Mouse (Mus musculus) right cerebral cortex, postnatal 4 days (tissue): ENCODE results near the gene Timm10b.

ENCODE experiments used
- DNase-seq: peaks from one replicate; pipeline ENCODE4 v3.0.0-alpha.2; 2022

Gene Timm10b

DNA sequence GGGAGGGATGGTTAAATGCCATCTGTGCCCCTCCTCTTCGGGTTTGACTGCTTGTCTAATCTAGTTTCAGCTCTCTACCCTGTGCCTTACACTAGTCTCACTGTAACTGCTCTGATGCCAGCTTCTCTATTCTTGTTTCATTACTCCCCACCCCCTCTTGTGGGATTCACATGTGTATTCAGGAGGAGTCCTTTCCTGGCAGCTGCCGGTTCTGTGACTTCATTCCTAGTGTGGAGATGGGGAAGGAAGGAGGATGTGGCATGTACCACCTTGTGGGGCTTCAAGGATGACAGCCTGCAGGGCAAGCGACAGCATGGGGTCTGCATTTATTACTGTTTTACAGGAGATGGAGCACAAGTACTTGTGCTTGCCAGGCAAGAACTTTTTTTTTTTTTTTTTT, 2.1 kb downstream of the Timm10b start:
- DNase-seq, result no peak

DNA sequence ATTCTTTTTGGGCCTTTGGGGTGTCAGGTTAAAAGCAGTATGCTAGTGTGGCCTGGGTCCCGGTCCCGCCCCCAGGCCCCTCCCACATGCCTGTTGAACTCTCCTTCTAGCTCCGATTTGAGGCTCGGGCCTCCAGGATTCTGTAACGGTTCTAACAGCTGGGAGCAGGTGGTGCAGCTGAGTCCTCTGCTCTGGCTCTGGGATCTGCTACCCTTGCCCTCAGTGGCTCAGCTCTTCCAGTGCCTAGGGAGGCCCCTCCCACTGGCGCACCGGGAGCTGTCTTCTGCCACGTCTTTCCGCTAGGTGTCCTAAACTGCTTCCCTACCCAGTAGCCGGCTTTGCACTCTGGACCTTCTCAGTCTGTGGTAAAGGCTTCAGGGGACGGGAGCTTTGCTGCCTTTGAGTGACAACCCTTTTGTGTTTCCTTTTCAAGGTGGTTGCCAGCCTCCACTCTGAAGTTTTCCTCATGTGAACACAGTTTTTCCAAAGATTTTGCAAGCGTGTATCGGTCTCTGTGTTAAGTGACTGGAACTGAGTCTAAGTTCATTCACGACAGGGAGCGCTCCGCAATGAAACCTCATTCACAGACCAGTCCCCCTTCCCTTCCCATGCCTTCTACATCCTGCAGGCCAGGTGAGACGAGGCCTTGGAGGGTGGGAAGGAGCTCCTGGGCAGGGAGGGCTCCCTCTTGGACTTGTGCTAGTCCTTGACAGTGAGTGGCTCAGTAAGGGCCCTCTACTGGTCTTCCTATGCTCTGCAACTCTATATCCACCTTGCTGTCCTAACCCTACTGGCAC, 11.0 kb downstream of the Timm10b start, which contains the start of gene Dnhd1:
Gene Dnhd1 (plus strand): TSS at position 189 of the 797 bp plus-strand sequence.
- peak; percentile 48 for DNase-seq

DNA sequence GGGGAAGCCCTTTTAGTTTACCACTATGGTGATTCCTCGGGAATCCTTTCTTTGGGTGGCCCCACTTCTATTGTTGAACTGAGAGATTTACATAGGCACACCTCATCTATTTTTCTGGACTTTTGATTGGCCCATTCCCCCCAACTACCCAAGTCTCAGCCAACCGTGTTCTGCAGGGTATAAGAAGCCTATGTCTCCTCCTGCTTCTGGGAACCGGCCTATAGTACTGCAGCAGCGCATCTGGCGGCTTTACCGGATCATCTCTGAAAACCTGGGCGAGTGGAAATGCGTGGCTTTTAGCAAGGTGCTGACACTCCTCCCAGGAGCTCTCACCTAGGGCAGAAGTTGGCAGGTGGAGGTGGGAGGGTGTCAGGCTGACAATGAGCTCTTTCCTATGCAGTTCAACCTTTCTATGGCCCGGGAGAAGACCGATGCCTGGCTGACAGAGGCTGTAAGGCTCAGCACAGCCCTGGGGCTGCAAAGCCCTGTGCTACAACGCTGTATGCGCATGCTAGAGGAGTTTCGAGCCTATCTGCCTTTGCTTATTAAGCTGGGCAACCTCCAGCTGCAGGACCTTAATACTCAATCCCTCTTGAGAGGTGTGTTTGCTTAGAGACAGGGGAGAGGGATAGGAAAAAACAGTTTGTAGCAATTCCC, 45.8 kb downstream of the Timm10b start:
- no peak for DNase-seq

DNA sequence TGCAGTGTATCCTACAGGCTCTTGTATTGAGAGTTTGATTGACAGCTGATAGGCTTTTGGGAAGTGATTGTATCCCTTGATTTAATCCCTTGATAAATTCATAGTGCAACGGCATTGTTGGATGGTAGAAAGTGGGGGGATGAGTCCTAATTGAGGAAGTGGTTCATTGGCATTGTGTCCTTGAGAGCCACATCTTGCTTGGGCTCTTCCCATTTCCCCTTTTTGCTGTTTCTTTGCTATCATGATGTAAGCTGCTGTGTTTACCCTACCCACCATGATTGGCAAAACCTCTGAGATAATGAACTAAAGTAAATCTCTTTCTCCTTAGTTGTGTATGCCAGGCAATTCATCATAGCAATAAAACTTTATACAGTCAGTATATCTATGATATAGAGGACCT, 51.0 kb downstream of the Timm10b start:
- no peak for DNase-seq
